Mouse (Mus musculus) E14TG2a.4 (cell line): ENCODE measurements around the gene Myo5a.

Experiments used
- CTCF ChIP-seq: conservative IDR thresholded peaks from 2 replicates; pipeline ENCODE4 v1.5.1; 2014; ENCODE audit warnings: low read length
- NANOG ChIP-seq: IDR thresholded peaks from 2 replicates; pipeline ENCODE4 v1.6.1; 2014; ENCODE audit warnings: borderline replicate concordance, low read length, mixed read lengths
- POU5F1 ChIP-seq: IDR thresholded peaks from 2 replicates; pipeline ENCODE4 v1.6.1; 2014; ENCODE audit warnings: low read length, borderline replicate concordance

DNA sequence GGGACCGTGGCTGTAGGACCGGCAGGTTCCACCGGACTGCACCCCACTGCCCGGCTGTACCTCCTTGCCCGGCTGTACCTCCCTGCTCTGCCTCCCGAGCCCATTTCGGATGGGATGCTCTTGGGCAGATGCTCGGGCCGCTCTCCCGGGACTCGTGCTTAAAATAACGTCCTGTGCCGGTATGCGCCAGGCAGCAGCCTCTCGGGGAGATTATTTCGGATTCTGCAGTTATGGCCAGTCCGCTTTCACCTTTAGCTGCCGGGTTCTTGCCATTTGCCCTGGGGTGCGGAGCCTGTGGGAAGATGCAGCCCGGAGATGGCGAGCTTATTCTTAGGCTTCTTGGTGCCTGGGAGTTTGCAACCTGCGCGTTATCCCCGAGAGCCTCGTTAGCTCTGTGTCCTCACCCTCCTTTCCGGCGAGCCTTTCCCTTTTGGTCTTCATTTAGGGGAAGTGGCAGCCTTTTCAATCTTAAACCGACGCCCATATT is 934 bp downstream of the Myo5a start:
- TF ChIP-seq CTCF (no peak), POU5F1 (no peak), NANOG (no peak)
